Mouse (Mus musculus): Measurements from ENCODE around the gene Arf5. TPM values are rescaled to one million over a fixed set of nuclear protein-coding genes. Genes with fewer than 3 reads are reported as not detected.

The Arf5 gene
- total RNA-seq, 1 experiment from 2014 or later: 39.4 TPM

DNA sequence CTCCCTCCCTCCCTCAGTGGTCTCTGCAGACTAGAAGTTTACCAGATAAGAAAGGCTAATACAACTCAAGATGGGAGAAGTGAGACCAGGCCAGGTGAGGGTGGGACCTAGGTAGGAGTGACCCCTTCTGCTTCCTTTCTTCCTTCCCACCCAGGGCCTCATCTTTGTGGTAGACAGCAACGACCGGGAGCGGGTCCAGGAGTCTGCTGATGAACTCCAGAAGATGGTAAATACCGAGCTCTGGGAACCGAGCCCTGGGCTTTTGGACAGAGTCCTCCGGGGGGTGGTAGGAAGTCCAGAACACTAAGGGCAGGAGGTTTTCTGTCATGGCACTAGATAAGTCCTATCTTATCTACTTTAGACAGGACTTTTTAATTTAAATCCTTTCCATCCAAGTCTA is 1.7 kb downstream of the Arf5 start:
- no peak for ATAC-seq (replicated peaks; ENCODE audit: low read depth, poor library complexity, severe bottlenecking)

DNA sequence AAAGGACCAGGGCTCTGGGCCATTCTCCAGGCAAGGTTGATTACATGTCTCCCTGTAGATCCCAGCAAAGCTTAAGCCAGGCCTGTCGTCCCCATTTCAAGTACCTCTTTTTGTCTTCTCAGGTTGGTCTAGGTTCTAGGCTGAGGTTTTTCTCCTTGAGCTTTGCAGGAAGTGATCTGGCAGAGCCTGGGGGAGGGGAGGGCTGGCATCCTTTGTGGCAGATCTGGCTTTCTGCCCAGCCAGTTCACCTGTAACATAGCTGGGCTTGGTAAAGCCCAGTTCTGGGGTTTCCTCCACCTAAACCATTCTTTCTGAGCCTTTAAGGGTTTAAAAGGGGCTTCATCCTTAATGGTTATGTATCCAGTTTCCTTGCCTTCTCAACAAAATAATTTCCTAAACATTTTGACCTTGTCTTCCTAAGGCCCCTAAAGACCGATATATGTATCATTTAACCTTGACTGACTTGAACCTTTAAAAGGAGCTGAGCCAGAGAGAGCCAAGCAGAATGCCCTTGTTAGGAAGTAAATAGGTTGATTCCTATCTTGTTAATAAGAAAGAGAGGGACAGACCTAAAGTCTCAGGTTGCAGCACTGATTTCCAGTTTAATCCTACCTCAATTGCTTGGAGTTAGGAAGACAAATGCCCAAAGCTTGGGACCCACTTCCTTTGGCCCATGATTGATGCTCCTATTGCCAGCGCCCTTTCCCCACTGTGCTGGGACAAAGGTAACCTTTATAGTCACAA is 3.9 kb downstream of the Arf5 start, which contains the start of gene Fscn3:
Fscn3 (plus strand) TSS at position 694 of the 744 bp plus-strand sequence.
- no peak for ATAC-seq (replicated peaks; ENCODE audit: low read depth, poor library complexity, severe bottlenecking)

DNA sequence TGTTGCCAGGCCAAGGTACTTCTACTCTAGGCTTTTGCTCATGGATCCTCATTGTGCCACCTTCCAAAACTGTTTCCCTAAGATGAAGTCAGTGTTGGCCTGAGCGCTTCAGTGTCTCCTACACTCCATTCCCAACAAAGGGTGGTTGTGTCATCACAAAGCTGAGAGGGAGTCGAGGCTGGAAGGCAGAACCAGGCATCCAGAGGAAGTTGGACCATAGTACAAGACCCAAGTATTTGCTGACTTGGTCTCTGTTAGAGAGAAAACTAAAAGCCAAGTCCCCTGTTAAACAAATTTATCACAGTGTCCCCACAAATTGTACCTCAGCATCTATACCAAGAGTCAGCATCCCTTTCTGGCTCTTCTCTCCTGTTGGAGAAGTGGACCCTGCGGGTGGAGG is 4.9 kb downstream of the Arf5 start, which contains the start of gene Gcc1:
Gcc1 (minus strand) TSS at position 101 of the 400 bp plus-strand sequence.
- no peak for ATAC-seq (replicated peaks; ENCODE audit: low read depth, poor library complexity, severe bottlenecking)

DNA sequence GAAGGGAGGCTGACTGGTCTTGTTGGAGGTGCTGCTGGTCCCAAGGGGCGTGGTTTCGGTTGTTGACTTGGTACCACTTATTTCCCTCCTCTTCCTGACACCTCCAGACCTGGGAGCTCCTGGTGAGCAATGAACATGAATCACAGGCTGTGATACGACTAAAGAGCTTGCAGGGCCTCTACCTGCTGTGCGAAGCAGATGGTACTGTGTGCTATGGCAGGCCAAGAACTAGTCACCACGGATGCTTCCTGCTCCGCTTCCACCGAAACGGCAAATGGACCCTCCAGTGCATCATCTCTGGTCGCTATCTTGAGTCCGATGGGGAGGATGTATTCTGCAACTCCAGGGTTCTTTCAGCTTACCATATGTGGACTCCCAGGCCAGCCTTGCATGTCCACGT is 6.5 kb downstream of the Arf5 start:
- ATAC-seq (replicated peaks; ENCODE audit: low read depth, poor library complexity, severe bottlenecking): no peak

DNA sequence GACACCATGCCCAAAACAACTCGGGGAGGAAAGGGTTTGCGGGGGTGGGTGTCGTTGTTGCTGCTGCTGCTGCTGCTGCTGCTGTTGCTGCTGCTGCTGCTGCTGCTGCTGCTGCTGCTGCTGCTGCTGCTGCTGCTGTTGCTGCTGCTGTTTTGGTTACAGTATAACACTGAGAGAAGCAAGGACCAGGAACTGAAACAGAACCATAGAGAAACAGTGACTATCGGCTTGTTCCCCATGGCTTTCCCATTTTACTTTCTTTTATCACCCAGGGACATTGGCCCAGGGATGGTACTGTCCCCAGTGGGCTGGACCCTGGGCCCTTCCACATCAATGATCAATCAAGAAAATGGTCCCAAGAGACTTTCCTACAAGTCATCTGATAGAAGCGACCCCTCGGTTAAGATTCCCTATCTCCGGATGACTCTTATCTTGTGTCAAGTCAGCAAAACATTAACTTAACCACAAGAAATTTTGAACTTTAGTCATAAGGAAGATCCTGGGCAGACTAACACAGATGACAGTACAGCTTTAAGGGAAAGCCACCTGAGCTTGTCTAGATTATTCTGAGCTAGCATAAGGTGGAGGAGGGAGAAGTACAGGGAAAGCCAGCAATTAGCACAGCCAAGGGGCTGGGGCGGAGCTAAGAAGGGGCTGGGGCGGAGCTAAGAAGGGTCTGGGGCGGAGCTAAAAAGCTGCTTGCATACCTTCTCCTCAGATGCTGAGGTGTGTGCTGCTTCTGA is 7.6 kb downstream of the Arf5 start:
- ATAC-seq (replicated peaks; ENCODE audit: low read depth, poor library complexity, severe bottlenecking): peak; percentile 30; the same call in 1 of the 2 replicates

DNA sequence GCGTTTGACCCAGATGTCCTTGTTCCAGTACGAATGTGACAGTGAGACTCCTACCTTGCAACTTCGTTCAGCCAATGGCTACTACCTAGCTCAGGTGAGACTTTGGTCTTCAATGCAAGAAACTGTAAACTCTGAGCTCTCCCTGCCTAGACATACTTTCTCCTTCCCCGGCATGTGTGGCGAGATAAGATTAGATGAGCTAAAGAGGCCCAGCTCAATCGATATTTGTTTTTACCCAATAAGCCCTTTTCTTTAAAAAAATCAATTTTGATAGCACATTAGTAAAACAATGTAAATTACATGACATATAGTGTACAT is 8.1 kb downstream of the Arf5 start:
- ATAC-seq (replicated peaks; ENCODE audit: low read depth, poor library complexity, severe bottlenecking): no peak

DNA sequence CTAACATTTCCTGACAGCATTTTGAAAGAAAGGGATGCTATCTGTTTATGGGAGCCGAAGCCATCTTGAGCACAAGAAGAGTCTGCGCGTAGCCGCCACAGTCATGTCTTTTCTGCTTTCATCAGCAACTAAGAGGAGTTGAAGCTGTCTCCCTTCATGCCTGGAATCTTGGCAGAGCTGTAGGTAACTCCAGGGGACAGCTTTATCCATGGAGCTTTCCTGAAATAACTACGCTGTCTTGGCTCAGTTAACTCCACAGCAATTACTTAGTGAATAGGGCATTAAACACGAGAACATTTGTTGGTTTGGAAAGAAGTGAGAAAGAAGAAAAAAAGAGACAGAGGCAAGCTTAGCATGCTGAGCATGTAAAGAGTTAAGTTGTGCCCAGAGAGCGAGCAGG is 24.6 kb downstream of the Arf5 start:
- ATAC-seq (replicated peaks; ENCODE audit: low read depth, poor library complexity, severe bottlenecking): no peak

DNA sequence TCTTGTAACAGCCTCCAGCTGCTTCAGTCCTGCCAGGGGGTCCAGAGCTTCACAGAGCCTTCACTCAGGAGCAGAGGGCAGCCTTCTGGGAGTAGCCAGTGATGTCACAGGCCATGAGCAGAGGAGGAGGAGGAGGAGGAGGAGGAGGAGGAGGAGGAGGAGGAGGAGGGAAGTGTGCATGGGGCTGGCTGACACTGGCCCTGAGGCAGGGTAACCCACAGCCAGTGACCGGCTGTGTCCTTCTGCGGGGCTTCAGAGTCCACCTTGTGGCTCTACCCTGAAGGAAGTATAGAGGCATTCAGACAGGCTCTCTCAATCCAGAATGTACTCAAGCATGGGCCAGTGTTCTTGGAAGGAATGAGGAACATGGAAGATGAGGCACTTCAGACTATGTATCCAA is 25.9 kb downstream of the Arf5 start, which contains the start of gene Pax4:
Pax4 (minus strand) TSS at position 101 of the 400 bp plus-strand sequence.
- no peak for ATAC-seq (replicated peaks; ENCODE audit: low read depth, poor library complexity, severe bottlenecking)

DNA sequence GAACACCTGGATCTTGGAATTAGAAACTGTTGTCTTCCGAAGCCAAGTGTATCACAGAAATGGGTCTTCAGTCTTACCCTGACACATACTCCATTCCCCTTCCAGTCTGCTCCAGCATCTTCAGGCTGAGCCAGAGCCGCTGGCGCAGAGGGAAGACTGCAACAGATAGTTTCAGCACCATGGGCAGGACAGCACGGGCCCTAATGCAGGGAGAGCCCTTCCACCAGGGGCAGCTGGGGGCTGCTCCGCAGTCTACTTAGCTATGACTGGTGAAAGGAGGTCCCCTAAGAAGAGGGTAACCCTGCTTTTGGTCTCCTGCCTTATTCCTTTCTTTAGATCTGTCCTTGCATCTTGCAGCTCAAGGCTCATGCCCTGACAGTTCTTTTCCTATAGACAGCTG is 27.1 kb downstream of the Arf5 start:
- ATAC-seq (replicated peaks; ENCODE audit: low read depth, poor library complexity, severe bottlenecking): no peak

DNA sequence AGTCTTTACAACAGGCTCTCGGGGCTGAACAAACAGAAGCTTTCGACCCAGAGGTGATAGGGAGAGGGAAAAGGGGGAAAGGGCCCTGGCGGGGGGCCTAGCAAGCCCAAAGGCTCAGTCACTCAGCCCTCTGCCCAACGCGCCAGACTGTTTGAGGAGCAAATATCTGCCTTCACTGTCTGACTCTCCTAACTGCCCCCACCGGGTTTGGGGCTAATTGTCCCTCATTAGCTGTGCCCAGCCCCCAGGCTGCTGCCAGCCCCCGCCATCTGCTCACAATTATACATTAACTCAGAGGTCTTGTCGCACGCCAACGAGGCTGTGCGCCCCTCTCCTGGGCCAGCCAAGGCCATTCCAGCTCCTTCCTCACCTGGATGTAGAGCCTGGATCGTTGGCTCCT is 27.6 kb downstream of the Arf5 start:
- ATAC-seq (replicated peaks; ENCODE audit: low read depth, poor library complexity, severe bottlenecking): no peak

DNA sequence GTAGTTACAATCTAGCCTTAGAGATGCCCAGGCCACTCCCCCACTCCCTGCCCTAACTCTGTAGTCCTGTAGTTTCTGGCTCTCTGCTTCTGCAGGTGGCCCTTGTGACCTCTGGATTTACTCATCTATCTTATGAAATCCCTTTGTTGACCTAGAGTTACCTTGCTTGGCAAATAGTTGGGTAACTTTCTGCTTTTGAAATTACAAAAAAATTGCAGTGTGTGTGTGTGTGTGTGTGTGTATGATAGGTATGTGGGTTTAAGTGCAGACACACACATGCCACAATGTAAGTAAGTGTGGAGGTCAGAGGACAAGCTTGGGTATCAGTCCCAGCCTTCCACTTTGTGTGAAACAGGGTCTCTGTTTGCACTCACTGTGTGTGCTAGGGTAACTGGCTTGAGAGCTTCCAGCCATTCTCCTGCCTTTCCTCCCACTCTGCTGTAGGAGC is 35.9 kb downstream of the Arf5 start:
- no peak for ATAC-seq (replicated peaks; ENCODE audit: low read depth, poor library complexity, severe bottlenecking)

DNA sequence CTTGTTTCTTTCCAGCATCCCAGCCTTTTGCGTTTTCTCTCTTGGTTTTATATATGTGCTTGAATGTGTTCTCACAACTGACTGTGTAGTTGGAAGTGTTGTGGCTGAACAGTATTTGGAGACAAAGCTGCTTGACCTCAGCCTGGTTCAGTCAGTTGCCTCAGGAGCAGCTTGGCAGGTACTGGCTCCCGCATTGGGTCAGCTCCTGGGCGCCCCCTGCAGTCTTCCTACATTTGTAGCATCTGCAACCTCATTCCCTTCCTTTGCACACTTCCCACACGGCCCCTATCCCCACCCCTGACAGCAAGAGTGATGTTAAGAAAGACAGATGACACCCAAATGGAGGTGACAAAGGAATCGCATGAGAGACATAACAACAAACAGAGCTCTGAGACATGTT is 37.2 kb downstream of the Arf5 start:
- peak; percentile 91 for ATAC-seq (replicated peaks; ENCODE audit: low read depth, poor library complexity, severe bottlenecking)

DNA sequence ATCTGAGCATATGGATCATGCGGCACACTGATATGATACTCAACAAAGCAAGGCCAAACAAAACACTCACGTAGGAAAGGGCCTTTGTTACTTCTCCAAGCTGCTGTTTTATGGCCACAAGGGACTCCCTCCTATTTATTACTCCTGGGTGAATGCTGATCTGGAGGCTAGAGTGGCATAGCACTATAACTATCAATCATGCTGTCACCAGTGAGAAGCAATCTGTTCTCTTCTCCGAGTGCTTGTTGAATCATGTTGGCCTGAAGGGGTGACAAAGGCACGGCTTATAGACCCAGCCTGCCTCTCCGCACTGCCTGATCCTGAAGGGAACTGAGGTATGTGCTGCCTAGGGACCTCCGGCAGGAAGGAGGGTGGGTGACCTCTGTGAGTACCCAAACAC is 41.3 kb downstream of the Arf5 start:
- no peak for ATAC-seq (replicated peaks; ENCODE audit: low read depth, poor library complexity, severe bottlenecking)

DNA sequence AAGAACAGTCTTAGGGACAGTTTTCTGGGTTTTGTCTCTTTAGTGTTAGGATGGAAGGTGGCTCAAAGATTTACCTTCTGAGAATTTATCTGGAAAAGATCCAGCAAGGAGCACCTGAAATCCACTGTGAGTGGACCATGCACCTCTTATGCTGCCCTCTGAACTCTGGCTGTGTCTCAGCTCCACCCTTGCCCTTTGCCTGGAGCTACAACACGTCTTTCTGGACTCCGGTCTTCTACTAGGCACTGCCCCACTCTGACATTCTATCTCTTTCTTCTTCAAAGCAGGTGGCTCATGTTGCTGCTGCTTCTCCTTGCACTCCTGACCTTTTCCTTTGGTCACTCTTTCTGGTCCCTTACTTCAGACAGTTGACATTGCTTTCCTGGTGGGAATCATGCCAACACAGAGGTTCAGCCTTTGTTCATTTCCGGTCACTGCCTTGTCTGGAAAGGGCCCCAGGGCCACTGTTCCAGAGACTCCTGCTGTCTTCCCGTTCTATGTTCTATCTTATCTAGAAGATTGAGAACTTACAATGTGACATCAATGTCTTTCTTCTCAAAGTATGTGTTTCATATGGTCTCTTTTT is 46.8 kb downstream of the Arf5 start:
- no peak for ATAC-seq (replicated peaks; ENCODE audit: low read depth, poor library complexity, severe bottlenecking)

DNA sequence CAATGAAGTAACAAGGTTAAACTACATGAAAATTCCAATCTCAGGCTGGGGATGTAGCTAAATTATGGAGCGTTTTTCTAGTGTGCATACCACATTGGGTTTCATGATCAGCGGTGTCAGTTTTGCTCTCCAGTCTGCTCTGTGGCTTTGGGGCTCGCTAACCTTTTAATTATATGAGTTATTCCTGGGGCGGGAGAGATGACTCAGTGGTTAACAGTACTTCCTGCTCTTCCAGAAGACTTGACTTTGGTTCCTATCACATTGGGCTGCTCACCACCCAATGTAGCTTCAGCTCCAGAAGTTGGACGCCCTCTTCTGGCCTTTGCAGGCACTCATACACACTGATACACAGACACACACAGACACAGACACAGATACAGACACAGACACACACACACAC is 47.3 kb downstream of the Arf5 start:
- ATAC-seq (replicated peaks; ENCODE audit: low read depth, poor library complexity, severe bottlenecking): no peak

DNA sequence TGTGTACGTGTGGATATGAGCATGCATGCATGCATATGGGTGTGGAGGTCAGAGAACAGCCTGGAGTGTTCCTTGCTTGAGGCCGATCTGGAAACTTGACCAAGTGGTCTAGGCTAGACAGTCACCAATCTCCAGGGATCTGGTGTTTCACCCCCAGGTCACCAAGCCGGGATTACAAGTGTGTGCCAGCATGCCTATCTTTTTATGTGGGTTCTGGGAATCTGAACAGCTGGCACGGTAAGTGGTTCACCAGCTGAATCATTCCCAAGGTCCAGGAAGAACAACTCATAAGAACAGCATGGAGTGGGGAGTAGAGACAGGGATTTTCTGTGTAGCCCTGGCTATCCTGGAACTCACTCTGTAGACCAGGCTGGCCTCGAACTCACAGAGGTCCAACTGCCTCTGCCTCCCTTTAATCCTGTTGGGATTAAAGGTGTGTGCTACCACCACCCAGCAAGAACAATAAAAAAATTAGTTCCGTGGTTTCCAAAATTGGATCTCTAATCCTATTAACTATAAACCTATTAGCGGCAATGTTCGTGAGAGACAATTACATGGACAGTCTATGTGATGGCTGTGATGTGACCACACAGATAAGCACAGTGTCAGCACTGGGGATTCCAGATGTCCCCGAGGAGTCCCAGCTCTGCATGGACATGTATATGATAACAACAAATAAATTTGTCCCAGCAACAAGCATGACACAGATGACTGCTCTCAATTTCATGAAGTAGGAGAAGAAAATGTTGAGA is 48.1 kb downstream of the Arf5 start:
- ATAC-seq (replicated peaks; ENCODE audit: low read depth, poor library complexity, severe bottlenecking): no peak

DNA sequence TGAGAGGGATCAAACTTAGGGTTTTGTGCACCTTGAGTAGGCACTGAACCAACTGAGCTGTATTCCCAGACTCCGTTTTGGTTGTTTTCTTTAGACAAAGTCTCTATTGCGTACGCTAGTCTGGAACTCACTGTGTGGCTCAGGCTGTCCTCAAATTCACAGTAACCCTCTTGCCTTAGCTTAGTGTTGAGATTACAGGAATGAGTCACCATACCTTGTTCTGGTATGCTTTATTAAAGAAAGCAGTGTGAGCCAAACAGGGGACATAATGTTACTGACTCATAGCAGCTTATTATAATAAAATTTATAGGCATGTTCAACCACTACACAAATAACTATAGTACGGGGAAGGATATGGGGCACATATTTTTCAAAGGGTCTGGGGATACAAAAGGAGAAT is 50.9 kb downstream of the Arf5 start:
- no peak for ATAC-seq (replicated peaks; ENCODE audit: low read depth, poor library complexity, severe bottlenecking)

DNA sequence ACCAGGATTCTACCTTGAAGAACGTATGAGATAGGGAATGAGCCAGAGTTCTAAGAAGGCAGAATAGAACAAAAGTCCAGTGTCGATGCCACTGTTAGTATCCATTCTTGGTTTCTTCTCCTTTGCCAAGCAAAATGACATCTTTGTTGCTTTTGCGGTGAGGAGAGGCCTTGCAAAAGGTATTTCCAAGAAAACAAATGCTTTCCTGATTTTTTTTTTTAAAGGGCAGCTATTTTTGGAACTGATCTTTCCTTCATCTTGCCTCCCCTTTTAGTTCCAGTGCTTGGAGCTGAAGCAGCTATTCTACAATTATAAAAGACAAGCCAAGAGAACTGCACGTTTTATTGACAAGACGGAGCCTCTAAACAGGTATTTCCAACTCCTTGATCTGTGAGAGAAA is 51.5 kb downstream of the Arf5 start, which contains the start of gene Snd1:
Snd1 (plus strand) TSS at position 301 of the 400 bp plus-strand sequence.
- no peak for ATAC-seq (replicated peaks; ENCODE audit: low read depth, poor library complexity, severe bottlenecking)
